Mouse (Mus musculus) forebrain, embryonic 11.5 days (tissue): ENCODE measurements around the gene Rtp1. TPM values are rescaled to one million over a fixed set of nuclear protein-coding genes. Genes with fewer than 3 reads are reported as not detected.

Experiments
- polyA plus RNA-seq: library from polyadenylated mRNA; unstranded; fragments of >200 nt; fragmentation: Nextera tagmentation; extraction: Ambion mirVana; gene quantifications from 2 replicates; pipeline ENCODE4 v1.2.1, GENCODE M21; 2014

The Rtp1 gene
- polyA plus RNA-seq, 1 experiment from 2014 or later = 0.15 TPM

Other genes starting within 250 kb of the Rtp1 start
- gene St6gal1, start 204.4 kb upstream of the Rtp1 start, polyA plus RNA-seq = 24.7 TPM in 2 replicates
- gene Rtp4, start 91.2 kb downstream of the Rtp1 start, polyA plus RNA-seq = 1.7 and 2.2 TPM in 2 replicates
- 19.5 and 22.7 TPM in 2 replicates for gene Masp1, start 91.7 kb downstream of the Rtp1 start, polyA plus RNA-seq